Mouse (Mus musculus): ENCODE measurements at regions not wholly inside any gene's neighbourhood (a gene's known extent, or its start where the extent isn't known, plus 50 kb on each side); places are given as distances from the start of the nearest gene placed in this dataset.

- TF ChIP-seq CTCF (IDR thresholded peaks at IDR 0.05; ENCODE audit: borderline replicate concordance, insufficient read depth, low read depth, low read length) (no peak), POLR2A (IDR thresholded peaks at IDR 0.05; ENCODE audit: borderline replicate concordance, insufficient read depth, low read length) (no peak)
Measured at GRCm38 (mm10) chr12:73491370-73491769, 54.8 kb downstream of the Tmem30b start.

All from cerebellum, adult 2 months (tissue).